Mouse (Mus musculus): ENCODE measurements around the gene Adamts15. TPM values are rescaled to one million over a fixed set of nuclear protein-coding genes. Genes with fewer than 3 reads are reported as not detected.

Adamts15 gene
- 5.1 and 8.5 TPM in 2 replicates for polyA plus RNA-seq (2015; fragmentation: Nextera tagmentation; extraction: Ambion mirVana)

- peak within 1 kb of the TSS; percentile 68 for H3K4me3 ChIP-seq
- H3K9me3 ChIP-seq (replicated peaks): no peaks in the 10 kb centered on the region
- peak within 1 kb of the TSS; percentile 70 for H3K9ac ChIP-seq
- peaks cover 34% of the 10 kb centered on the region for H3K4me1 ChIP-seq (replicated peaks)
- H3K27ac ChIP-seq: peak within 1 kb of the TSS; percentile 53
- WGBS: under 1% methylated on average over 47 of the region's 47 CpGs
- H3K27me3 ChIP-seq: peaks cover 29% of the 10 kb centered on the region
- peak within 1 kb of the TSS; percentile 98 for H3K4me2 ChIP-seq
- H3K36me3 ChIP-seq: no peaks in the 10 kb centered on the region
- peak; percentile 81 for ATAC-seq (replicated peaks; ENCODE audit: insufficient number of reproducible peaks, insufficient read depth, low FRiP score, low read depth)
These were observed at the start of gene Adamts15 for GRCm38 (mm10) chr9:30922197-30922894. Gene Adamts15, minus strand, starts transcription at chr9:30922452.

GRCm38 (mm10) chr9:30971967-30972366 is 49.7 kb upstream of the Adamts15 start:
- Histone ChIP-seq H3K27ac (no peak overlapping the region), H3K4me3 (no peak overlapping the region), H3K36me3 (no peaks in the 10 kb centered on the region), H3K9me3 (replicated peaks) (no peaks in the 10 kb centered on the region; the same call in 1 of the 2 replicates), H3K4me1 (replicated peaks) (peaks cover 6% of the 10 kb centered on the region; the same call in 1 of the 2 replicates), H3K9ac (no peak overlapping the region), H3K4me2 (no peak overlapping the region), H3K27me3 (0 out of 2 replicates have a peak, but pooled peaks cover 2% of the 10 kb centered on the region)
- ATAC-seq (replicated peaks; ENCODE audit: insufficient number of reproducible peaks, insufficient read depth, low FRiP score, low read depth): no peak
- 32% methylated on average over 4 of the region's 4 CpGs for WGBS

- H3K27me3 ChIP-seq: 0 out of 2 replicates have a peak, but pooled peaks cover 2% of the 10 kb centered on the region
- H3K4me3 ChIP-seq: no peak overlapping the region
- no peaks in the 10 kb centered on the region for H3K36me3 ChIP-seq
- no peak overlapping the region for H3K27ac ChIP-seq
- H3K9me3 ChIP-seq (replicated peaks): no peaks in the 10 kb centered on the region
- H3K4me2 ChIP-seq: no peak overlapping the region
- no peak for ATAC-seq (replicated peaks; ENCODE audit: insufficient number of reproducible peaks, insufficient read depth, low FRiP score, low read depth)
- no peak overlapping the region for H3K9ac ChIP-seq
- 66% methylated on average over 3 of the region's 3 CpGs for WGBS
- H3K4me1 ChIP-seq (replicated peaks): 0 out of 2 replicates have a peak, but pooled peaks cover 3% of the 10 kb centered on the region
These were observed 47.7 kb upstream of the Adamts15 start for GRCm38 (mm10) chr9:30970001-30970400.

GRCm38 (mm10) chr9:30968130-30968529 is 45.9 kb upstream of the Adamts15 start:
- Histone ChIP-seq H3K4me1 (replicated peaks) (peaks cover 9% of the 10 kb centered on the region; the same call in 1 of the 2 replicates), H3K4me2 (no peak overlapping the region), H3K36me3 (no peaks in the 10 kb centered on the region), H3K4me3 (no peak overlapping the region), H3K9me3 (replicated peaks) (no peaks in the 10 kb centered on the region), H3K9ac (no peak overlapping the region), H3K27ac (no peak overlapping the region), H3K27me3 (0 out of 2 replicates have a peak, but pooled peaks cover 2% of the 10 kb centered on the region)
- 69% methylated on average over 6 of the region's 6 CpGs for WGBS
- ATAC-seq (replicated peaks; ENCODE audit: insufficient number of reproducible peaks, insufficient read depth, low FRiP score, low read depth): no peak

- Histone ChIP-seq H3K4me1 (replicated peaks) (peaks cover 9% of the 10 kb centered on the region; the same call in 1 of the 2 replicates), H3K27me3 (0 out of 2 replicates have a peak, but pooled peaks cover 2% of the 10 kb centered on the region), H3K27ac (no peak overlapping the region), H3K4me3 (no peak overlapping the region), H3K9ac (no peak overlapping the region), H3K4me2 (no peak overlapping the region), H3K36me3 (no peaks in the 10 kb centered on the region), H3K9me3 (replicated peaks) (no peaks in the 10 kb centered on the region)
- no peak for ATAC-seq (replicated peaks; ENCODE audit: insufficient number of reproducible peaks, insufficient read depth, low FRiP score, low read depth)
- 33% methylated on average over 7 of the region's 7 CpGs for WGBS
These were observed 44.6 kb upstream of the Adamts15 start for GRCm38 (mm10) chr9:30966881-30967280.

GRCm38 (mm10) chr9:30964685-30965084 is 42.4 kb upstream of the Adamts15 start:
- Histone ChIP-seq H3K4me1 (replicated peaks) (peaks cover 9% of the 10 kb centered on the region; the same call in 1 of the 2 replicates), H3K9ac (no peak overlapping the region), H3K4me3 (no peak overlapping the region), H3K9me3 (replicated peaks) (no peaks in the 10 kb centered on the region), H3K4me2 (no peak overlapping the region), H3K36me3 (no peaks in the 10 kb centered on the region), H3K27ac (peak overlapping the region; percentile 26; the same call in 1 of the 2 replicates), H3K27me3 (0 out of 2 replicates have a peak, but pooled peaks cover 2% of the 10 kb centered on the region)
- WGBS: 54% methylated on average over 10 of the region's 10 CpGs
- no peak for ATAC-seq (replicated peaks; ENCODE audit: insufficient number of reproducible peaks, insufficient read depth, low FRiP score, low read depth)

GRCm38 (mm10) chr9:30963780-30964179 is 41.5 kb upstream of the Adamts15 start:
- Histone ChIP-seq H3K36me3 (no peaks in the 10 kb centered on the region), H3K9ac (no peak overlapping the region), H3K9me3 (replicated peaks) (no peaks in the 10 kb centered on the region), H3K27ac (no peak overlapping the region), H3K4me3 (no peak overlapping the region), H3K4me2 (no peak overlapping the region), H3K4me1 (replicated peaks) (peaks cover 9% of the 10 kb centered on the region; the same call in 1 of the 2 replicates), H3K27me3 (peaks cover 3% of the 10 kb centered on the region; the same call in 1 of the 2 replicates)
- 72% methylated on average over 4 of the region's 4 CpGs for WGBS
- ATAC-seq (replicated peaks; ENCODE audit: insufficient number of reproducible peaks, insufficient read depth, low FRiP score, low read depth): no peak

GRCm38 (mm10) chr9:30955246-30955645 is 33.0 kb upstream of the Adamts15 start:
- ATAC-seq (replicated peaks; ENCODE audit: insufficient number of reproducible peaks, insufficient read depth, low FRiP score, low read depth): no peak
- H3K4me3 ChIP-seq: no peak overlapping the region
- 76% methylated on average over 9 of the region's 9 CpGs for WGBS
- no peaks in the 10 kb centered on the region for H3K36me3 ChIP-seq
- no peak overlapping the region for H3K27ac ChIP-seq
- no peaks in the 10 kb centered on the region for H3K9me3 ChIP-seq (replicated peaks)
- no peak overlapping the region for H3K4me2 ChIP-seq
- peaks cover 14% of the 10 kb centered on the region for H3K4me1 ChIP-seq (replicated peaks)
- no peak overlapping the region for H3K9ac ChIP-seq
- peaks cover 6% of the 10 kb centered on the region; the same call in 1 of the 2 replicates for H3K27me3 ChIP-seq

GRCm38 (mm10) chr9:30953287-30953686 is 31.0 kb upstream of the Adamts15 start:
- Histone ChIP-seq H3K9me3 (replicated peaks) (no peaks in the 10 kb centered on the region), H3K4me3 (no peak overlapping the region), H3K9ac (no peak overlapping the region), H3K27me3 (0 out of 2 replicates have a peak, but pooled peaks cover 3% of the 10 kb centered on the region), H3K36me3 (no peaks in the 10 kb centered on the region), H3K27ac (no peak overlapping the region), H3K4me1 (replicated peaks) (peaks cover 19% of the 10 kb centered on the region), H3K4me2 (no peak overlapping the region)
- ATAC-seq (replicated peaks; ENCODE audit: insufficient number of reproducible peaks, insufficient read depth, low FRiP score, low read depth): no peak
- 59% methylated on average over 8 of the region's 8 CpGs for WGBS

- H3K36me3 ChIP-seq: no peaks in the 10 kb centered on the region
- H3K4me3 ChIP-seq: no peak overlapping the region
- H3K9me3 ChIP-seq (replicated peaks): no peaks in the 10 kb centered on the region
- no peak overlapping the region for H3K9ac ChIP-seq
- H3K4me1 ChIP-seq (replicated peaks): peaks cover 19% of the 10 kb centered on the region
- WGBS: 71% methylated on average over 5 of the region's 5 CpGs
- ATAC-seq (replicated peaks; ENCODE audit: insufficient number of reproducible peaks, insufficient read depth, low FRiP score, low read depth): no peak
- H3K27ac ChIP-seq: no peak overlapping the region
- H3K4me2 ChIP-seq: no peak overlapping the region
- H3K27me3 ChIP-seq: 0 out of 2 replicates have a peak, but pooled peaks cover 3% of the 10 kb centered on the region
These were observed 29.2 kb upstream of the Adamts15 start for GRCm38 (mm10) chr9:30951461-30951860.

- H3K9ac ChIP-seq: no peak overlapping the region
- no peak for ATAC-seq (replicated peaks; ENCODE audit: insufficient number of reproducible peaks, insufficient read depth, low FRiP score, low read depth)
- H3K27me3 ChIP-seq: 0 out of 2 replicates have a peak, but pooled peaks cover 3% of the 10 kb centered on the region
- no peaks in the 10 kb centered on the region for H3K9me3 ChIP-seq (replicated peaks)
- H3K4me1 ChIP-seq (replicated peaks): peaks cover 19% of the 10 kb centered on the region
- no peaks in the 10 kb centered on the region for H3K36me3 ChIP-seq
- no peak overlapping the region for H3K27ac ChIP-seq
- WGBS: 41% methylated on average over 4 of the region's 4 CpGs
- H3K4me3 ChIP-seq: no peak overlapping the region
- H3K4me2 ChIP-seq: no peak overlapping the region
These were observed 28.3 kb upstream of the Adamts15 start for GRCm38 (mm10) chr9:30950592-30950991.
